Mouse (Mus musculus) right cerebral cortex, postnatal 25 days (tissue): ENCODE results near the gene Nr1h4.

Experiments used
- DNase-seq: peaks from one replicate; pipeline ENCODE4 v3.0.0; 2022

Gene Nr1h4

GRCm38 (mm10) chr10:89424800-89425393 lies 108.5 kb downstream of the Nr1h4 start:
- DNase-seq = no peak

- DNase-seq = no peak
Observed at GRCm38 (mm10) chr10:89424217-89424616, 109.2 kb downstream of the Nr1h4 start.

GRCm38 (mm10) chr10:89423164-89423778 lies 110.1 kb downstream of the Nr1h4 start:
- no peak for DNase-seq

DNA sequence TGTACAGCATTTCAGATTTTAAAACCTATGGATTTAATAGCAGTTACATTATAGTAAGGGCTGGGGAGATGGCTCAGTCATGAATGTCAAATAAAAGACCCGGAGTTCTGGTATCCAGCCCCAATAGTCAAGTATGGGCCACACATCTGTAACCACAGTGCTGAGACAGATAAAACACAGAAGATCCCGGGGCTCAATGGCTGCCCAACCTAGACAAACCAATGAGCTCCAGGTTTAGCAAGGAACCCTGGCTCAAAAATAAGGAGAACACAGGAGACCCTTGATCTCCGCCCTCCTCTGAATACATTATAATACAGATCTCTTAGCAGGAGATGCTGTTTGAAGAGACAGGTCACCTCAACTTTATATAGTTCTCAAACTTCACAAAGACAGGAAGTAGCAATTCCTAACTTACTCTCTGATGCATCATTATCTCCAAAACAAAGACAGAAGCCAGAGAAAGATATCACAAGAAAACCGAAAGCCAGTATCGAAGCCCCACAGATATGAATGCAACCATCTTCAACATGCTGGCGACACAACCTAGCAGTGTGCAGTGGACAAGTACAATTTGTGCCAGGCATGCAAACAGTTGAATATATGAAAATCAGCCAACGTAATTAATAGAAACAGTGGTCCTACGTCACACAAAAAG lies 110.8 kb downstream of the Nr1h4 start:
- no peak for DNase-seq

DNA sequence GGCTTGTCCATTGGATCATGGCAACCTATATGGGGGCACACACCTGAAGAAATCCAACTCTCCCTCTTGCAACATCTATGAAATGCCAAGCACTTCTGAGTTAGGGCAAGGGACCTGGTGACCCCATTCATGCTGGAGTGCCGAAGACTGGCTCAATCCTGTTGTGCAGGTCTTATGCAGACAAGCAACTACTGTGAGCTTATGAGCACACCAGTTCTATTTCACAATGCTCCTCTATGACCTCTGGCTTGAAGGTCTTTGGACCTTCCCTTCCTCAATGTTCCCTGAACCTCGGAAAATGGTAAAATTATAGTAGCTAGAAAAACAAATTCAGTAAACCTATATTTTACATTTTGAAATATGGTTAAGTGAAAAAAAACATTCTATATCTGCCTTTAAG lies 115.4 kb downstream of the Nr1h4 start:
- no peak for DNase-seq

DNA sequence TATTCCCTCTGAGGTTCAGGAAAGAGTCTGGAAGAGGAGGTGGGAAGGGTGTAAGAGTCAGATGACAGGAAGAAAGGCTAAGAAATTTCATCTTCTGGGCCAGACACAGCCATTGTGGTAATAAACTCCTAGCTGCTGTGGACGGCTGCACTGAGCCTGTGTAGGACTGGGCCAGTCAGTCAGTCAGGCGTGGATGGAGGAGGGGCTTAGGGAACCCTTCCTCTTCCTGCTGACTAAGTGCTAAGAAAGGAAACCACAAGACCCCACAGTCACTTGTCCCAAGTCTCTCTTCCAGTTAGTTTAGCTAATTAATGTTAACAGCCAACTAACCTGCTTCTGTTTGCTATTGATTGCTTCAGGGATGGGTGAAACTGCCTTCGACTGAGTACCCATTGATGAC lies 117.9 kb downstream of the Nr1h4 start:
- no peak for DNase-seq

DNA sequence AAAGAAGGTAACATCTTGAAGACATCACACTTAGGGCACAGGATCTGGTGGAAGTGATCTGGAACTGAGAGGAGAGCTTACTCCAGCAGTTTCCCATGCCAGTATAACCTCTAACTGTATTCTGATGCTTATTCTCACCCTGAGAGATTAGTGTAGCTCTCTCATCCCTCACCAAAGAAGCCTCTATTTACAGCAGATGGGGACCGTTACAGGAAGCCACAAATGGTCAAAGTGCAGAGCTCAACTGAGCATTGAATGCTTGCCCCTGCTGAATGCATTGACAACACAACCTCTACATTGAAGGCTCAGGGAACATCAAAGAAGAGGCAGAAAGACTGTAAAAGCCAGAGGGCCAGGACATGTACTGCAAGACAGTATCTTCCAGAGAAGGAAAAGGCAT lies 125.8 kb downstream of the Nr1h4 start:
- DNase-seq = no peak

GRCm38 (mm10) chr10:89406733-89407484 lies 126.5 kb downstream of the Nr1h4 start:
- no peak for DNase-seq

DNA sequence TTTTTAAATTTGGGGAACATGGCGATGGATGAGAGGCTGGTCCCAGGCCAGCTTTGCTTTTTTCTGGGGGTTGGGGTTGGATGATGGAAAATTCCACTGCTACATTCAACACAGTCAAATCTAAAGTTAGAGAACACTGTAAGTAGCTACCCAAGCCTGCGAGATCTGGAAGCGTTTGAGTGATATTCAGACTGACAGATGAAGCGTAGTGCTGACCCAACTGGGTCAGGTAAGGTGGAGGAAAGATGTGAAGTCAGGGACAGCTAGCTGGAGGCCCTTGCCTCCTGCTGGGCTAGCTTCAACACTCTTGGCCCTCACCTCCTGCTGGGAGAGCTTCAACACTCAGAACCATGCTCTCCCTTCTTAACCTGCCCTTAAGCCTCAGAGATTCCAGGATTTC lies 128.4 kb downstream of the Nr1h4 start:
- no peak for DNase-seq
